In the genomic region with DNA sequence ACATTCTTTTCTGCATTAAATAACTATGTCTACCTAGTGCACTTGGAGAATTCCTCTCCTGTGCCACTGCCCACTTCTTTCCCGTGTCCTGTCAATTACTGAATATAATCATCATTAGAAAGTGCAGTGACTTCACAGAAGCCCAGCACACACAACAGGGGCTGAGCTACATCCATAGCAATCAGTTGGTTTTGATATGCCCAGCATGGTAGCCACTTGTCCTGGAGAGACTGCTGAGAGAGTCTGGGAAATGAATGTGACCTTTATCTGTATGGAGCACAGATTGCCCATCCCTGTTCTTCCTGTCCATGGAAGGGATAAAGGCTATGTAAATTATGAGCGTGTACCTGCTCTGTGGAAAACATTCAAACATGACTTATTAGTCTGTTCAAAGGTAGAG, we compare ENCODE assay signal across 12 mouse cellular contexts.
"Had no signal": no experiment of that assay in that cellular context is flagged by ENCODE, and none has a peak within 500 bp of the region (broad histone marks: within the 10 kb centered on the region; RNA-seq: fewer than 3 reads in every experiment).

No protein-coding gene starts in this region.

- DNase-seq: left cerebral cortex, postnatal 4 days; liver; liver, embryonic 13.5 days; liver, postnatal 0 days; lung, adult 18-20 months; lung, adult 2 months; lung, embryonic 14.5 days; lung, postnatal 10 days; lung, postnatal 14 days; lung, postnatal 36 days; lung, postnatal 4 days; midbrain, embryonic 14.5 days had no signal
